Mouse (Mus musculus) lung, postnatal 14 days (tissue): ENCODE data around the gene Hmg20b.

ENCODE experiments used
- DNase-seq: peaks from one replicate; pipeline ENCODE4 v3.0.0; 2021

Gene Hmg20b

DNA sequence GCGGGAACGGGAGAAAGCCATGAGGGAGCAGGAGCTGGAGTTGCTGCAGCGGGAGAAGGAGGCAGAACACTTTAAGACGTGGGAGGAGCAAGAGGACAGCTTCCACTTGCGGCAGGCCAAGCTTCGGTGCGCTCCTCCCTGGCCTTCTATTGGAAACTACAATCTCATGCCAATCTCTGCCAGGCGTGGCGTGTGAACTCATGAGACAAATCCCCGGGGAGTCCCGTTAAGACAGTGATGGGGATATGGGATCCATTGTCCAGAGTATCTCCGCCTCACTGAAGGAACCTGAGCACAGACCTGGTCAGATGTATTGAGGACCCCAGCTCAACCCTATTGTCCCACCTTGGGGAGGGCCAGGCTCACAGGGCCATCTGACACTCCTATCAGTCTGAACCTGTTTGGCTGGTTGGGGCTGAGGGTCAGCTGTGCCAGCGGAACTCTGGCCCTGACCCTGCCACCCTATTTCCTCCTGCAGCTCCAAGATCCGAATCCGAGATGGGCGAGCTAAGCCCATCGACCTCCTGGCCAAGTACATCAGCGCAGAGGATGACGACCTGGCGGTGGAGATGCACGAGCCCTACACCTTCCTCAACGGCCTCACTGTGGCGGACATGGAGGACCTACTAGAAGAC, 27.0 kb downstream of the Hmg20b start:
- DNase-seq, result no peak

DNA sequence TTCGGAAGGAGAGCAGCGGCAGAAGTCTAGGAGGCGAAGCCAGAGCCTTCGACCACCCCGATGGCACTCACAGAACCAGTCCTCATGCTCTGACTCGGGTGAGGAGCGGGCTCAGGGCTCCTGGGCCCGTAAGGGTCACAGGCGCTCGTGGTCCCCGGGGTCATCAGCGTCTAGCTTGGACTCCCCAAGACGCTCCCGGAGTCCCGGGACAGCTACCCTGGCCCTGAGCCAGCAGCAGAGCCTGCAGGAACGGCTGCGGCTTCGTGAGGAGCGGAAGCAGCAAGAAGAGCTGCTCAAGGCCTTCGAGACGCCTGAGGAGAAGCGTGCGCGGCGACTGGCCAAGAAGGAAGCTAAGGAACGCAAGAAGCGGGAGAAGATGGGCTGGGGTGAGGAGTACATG, 27.8 kb downstream of the Hmg20b start:
- no peak for DNase-seq

DNA sequence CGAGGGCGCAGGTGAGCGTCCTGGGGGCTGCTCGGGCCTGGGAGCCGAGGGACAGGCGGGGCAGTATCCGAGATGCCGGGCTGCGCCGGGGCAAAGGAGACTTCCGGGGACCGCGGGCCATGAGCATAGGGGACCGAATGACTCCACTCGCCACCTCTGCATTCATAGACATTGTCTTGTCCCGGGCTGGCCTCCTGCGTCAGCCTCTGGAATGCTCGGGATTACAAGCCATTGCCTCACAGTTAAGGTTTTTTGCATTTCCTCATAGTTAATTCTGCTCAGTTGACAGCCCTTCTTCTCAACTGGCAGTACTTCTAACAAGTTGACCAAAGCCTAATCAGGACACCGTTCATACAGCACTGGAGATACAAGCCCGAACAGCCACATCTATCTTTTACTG, 28.8 kb downstream of the Hmg20b start:
- DNase-seq, result no peak

- peak; percentile 100 for DNase-seq
These were observed 29.5 kb downstream of the Hmg20b start, which contains the start of gene Cactin for GRCm38 (mm10) chr10:81320550-81321347. Gene Cactin, plus strand, starts transcription at chr10:81321103.

DNA sequence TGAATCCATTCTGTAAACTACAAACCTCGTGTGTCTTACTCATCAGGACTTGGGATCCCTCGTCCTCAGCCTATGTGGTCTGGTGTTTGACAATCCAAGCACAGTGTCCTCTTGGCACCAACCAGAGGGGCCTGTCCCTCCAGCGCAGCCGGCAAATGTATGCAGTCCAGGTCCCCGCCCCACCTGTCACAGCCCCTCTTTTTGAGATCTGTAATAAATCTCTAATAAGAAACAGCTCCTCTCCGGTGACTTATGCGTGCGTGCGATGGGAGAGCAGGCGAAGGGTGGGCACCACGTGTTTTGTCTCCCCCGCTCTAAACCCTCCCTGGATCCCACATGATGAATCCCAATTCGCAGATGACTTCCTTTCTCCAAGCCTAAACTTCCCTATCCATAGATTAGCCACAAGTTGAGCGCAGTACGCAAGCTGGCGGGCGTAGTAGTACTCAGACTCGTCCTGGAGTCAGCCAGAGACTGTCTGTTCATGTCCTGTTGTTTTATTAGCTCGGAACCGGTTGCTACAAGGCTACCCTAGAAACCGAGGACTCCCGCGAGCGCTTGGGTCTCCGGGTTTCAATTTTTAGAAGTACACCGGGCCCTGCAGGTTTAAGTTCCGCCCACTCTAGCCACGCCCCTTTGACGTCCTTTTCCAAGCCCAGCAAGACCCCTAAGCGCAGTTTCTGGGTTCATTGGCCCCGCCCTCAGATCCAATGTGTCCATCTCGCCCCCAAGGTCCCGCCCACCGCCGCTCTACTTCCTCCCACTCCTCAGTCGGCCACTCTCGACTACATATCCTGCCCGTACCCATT, 30.3 kb downstream of the Hmg20b start:
- peak; percentile 96 for DNase-seq

DNA sequence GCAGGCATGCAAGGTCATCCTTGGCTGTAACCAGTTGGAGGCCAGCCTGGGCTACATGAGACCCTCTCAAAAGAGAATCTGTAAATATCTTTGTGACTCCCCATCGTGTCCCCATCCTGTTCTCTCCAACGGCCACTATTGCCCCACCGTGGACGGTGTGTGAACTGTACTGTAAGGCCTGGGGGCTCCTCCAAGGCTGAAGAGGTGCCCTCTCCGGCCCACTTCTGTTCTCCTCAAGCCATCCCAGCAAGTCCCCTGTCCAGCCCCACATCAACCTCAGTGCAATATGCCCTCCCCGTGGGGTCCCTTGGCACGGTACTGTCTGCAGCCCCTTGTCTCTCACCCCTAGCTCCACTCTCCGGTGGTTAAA, 31.0 kb downstream of the Hmg20b start:
- no peak for DNase-seq

DNA sequence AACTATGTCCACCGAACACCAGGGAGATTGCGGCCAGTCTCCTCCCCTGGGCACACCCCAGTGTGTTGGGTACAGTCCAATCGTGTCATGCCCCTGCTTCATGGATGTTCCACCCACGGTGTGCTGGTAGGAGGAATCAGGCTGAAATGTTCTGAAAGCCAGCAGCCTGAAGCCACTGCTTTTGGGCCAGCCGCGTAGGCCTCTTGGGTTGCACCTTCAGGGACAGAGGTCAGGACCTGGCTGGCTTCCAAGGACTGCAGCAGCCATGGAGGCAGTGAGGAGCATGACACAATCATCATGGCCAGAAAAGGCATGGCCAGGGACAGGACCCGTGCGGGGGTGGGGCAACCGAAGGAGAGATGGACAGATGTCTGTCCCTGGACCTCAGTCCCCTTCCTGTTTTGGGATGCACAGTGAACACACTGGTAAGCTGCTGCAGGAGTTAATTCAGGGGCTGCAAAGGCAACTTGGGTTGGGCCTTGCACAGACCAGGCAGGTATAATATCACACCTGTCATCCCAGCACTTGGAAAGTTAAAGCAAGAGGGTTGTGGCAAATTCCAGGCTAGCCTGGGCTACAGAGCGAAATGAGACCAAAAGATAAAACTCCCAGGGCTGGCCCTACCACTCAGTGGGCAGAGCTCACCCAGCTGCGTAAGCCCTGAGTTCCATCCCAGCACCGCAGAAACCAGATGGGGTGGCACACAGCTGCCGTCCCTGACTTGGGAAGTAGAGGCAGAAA, 31.5 kb downstream of the Hmg20b start:
- DNase-seq, result peak; percentile 43

GRCm38 (mm10) chr10:81317273-81317672, 33.0 kb downstream of the Hmg20b start:
- DNase-seq, result peak; percentile 69

- DNase-seq, result peak; percentile 52
These were observed 33.8 kb downstream of the Hmg20b start for GRCm38 (mm10) chr10:81316338-81317060.

DNA sequence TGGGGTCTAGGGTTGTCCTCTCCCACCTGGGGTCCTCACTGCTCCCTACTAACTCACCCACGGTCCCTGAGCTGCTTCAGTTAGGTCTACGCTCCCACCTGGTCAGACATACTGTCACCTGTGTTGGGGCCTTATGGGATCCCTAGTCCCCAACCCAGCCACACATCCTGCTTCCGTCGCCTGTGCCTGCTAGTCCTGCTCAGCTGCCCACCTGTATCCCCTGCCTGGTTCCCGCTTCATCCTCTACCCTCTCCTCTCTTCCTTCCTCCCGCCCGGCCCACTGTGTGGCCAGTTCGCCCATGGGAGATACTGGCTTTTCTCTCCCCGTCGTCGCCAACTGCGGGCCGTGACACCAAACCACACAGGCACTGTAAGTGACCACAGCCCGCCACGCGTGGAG, 34.7 kb downstream of the Hmg20b start:
- DNase-seq, result no peak

GRCm38 (mm10) chr10:81314201-81314600, 36.1 kb downstream of the Hmg20b start:
- no peak for DNase-seq

DNA sequence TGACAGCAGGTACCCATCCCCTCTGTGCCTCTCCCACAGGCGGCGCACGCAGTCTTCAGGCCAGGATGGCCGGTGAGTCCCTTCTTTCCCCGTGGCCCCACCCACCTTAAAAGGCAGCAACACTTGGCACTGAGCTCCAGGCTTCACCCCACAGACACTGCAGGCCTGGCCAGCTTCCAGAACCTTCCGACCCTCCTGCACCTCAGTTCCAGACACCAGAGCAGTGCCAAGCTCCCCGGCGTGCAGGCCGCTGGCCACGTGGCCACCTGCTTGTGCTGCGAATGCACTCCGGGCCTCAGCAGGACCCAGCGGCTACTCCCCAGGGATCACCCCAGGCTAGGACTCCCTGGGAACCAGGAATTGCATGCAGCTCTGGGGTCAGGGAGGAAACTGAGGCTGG, 36.7 kb downstream of the Hmg20b start:
- no peak for DNase-seq

- no peak for DNase-seq
These were observed 40.7 kb downstream of the Hmg20b start for GRCm38 (mm10) chr10:81309571-81309970.

GRCm38 (mm10) chr10:81306837-81307682, 43.2 kb downstream of the Hmg20b start:
- no peak for DNase-seq

DNA sequence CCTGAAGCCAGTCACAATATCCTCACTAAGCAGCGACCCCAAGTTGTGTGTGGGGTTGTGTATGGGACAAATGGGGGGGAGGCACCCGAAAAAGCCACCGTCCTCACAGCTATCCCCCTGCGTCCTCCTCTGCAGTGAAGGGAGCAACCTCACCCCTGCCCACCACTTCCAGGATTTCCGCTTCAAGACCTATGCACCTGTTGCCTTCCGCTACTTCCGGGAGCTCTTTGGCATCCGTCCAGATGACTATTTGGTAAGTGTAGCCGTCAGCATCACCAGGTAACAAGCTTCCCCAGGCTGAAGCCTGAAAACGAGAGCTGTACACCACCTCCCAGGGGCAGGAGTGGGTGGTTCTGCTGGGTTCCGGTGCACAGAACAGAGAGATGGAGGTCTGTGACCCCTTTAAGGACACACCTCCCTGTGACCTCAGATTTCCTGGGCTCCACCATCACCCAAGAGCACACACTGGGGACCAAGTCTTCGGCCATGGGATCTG, 44.1 kb downstream of the Hmg20b start:
- DNase-seq, result no peak

DNA sequence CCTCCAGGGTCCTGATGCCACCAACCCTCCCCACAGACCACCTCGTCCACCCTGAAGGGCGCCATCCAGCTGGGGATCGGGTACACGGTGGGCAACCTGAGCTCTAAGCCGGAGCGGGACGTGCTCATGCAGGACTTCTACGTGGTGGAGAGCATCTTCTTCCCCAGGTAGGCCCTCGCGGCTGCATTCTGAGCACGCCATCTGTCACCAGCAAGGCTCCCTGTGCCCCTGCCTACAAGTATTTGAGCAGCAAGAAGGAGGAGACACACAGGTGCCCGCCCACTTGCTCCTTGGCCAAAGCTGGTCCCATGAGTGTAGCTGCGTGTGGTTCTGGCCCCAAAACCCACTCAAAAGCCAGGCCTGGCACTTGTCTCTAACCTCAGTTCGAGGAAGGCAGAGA, 44.6 kb downstream of the Hmg20b start:
- no peak for DNase-seq

DNA sequence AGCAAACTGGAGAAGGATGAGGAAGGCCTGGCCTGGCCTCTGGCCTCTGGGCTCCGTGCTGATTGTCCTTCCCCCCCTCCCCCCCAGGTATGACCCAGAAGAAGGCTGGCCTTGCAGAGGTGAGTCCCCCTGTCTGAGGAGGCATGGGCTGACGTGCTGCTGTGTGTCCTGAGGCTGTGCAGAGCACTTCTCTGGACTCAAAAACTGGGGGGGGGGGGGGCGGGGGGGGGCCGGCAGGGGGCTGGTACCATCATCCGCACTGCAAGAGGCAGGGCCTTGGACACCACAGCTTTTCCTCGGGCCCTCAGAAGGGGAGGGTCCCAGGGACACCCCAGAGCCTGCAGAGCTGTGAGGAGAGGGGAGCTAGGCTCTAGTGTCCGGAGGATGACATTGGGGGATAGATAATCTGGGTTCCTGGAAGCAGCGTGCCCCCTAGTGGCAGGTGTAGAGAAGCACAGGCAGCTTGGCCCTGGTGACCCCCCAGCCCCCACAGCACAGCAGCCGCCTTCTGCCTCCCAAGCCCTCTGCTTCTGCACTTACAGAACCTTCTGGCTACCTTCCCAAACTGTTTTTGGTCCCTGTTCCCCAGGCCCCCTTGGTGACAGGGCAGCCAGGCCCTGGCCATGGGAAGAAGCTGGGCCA, 45.6 kb downstream of the Hmg20b start:
- peak; percentile 69 for DNase-seq

DNA sequence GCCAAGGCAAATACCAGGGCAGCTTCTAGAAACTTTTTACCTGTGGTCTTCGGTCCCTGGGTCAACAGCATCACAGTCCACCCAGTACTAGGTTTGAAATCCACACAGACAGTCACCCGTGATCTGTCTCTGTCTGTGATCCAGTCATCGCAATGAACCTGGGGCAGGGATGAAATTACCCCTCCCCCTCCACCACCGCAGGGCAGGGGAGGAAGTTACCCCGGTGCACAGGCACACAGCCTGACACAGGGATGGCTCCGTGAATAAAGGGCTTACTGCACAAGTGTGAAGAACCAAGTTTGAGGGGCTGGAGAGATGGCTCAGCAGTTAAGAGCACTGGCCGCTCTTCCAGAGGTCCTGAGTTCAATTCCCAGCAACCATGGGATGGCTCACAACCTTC, 46.5 kb downstream of the Hmg20b start:
- DNase-seq, result no peak

DNA sequence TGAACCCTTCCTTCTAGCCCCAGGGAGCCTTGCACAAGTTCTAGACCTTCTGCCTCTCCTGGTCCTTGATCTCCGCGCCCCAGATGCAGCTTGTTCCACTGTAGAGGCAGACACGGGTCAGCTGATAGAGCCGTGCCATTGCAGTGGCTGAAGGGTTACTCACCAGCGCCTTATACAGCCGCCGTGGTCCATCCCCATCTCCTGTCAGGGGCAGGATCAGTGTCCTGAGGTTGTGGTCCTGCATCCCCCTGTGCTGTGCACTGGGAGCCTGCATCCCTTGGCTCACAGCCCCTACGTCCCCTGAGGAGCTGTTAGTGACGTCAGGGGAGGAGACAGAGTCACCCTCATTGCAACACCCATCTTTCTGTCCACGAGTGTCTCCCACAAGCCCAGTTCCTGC, 47.0 kb downstream of the Hmg20b start:
- no peak for DNase-seq

DNA sequence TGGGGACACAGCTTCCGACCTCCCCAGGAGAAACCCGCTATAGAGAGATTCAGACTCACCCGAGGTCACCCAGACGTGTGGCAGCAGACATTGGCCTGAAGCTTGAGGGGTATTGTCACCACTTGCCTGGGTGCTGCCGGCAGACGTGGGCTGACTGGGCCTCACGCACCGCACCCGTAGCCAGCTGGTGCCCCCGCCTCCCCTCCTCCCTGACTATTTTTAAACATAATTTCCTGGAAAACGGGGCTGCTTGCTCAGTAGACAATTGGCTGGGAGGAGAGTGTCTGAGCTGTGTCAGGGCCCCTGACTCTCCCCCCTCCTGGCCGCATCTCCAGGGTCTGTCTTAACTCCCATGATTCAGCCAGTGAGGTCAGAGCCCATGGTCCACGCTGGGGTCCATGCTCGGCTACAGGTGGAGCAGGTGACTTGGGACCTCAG, 47.5 kb downstream of the Hmg20b start:
- peak; percentile 40 for DNase-seq

GRCm38 (mm10) chr10:81302288-81302687, 48.0 kb downstream of the Hmg20b start:
- DNase-seq, result no peak
